Mouse (Mus musculus): ENCODE measurements around the gene Trp53i13. TPM values are rescaled to one million over a fixed set of nuclear protein-coding genes. Genes with fewer than 3 reads are reported as not detected.
A peak's percentile ranks its signal among the peaks of the same experiment; 100 is the strongest.

The Trp53i13 gene
- polyA plus RNA-seq, 1 experiment from 2014 or later, result 5.2 TPM

- WGBS (ENCODE audit: insufficient replicate concordance), result 80% methylated on average over 12 of the region's 12 CpGs
- no peak overlapping the region for H3K4me3 ChIP-seq (replicated peaks)
- H3K9ac ChIP-seq, result no peak overlapping the region
- peaks cover 45% of the 10 kb centered on the region for H3K4me1 ChIP-seq (replicated peaks)
- peak overlapping the region; percentile 41; the same call in 1 of the 2 replicates for H3K27ac ChIP-seq (replicated peaks)
- H3K27me3 ChIP-seq, result 0 out of 2 replicates have a peak, but pooled peaks cover 3% of the 10 kb centered on the region
- no peaks in the 10 kb centered on the region for H3K9me3 ChIP-seq (replicated peaks)
- ATAC-seq (ENCODE audit: insufficient read depth), result no peak
- H3K36me3 ChIP-seq (replicated peaks), result peaks cover 28% of the 10 kb centered on the region
- no peak overlapping the region for H3K4me2 ChIP-seq
These were observed 17.3 kb downstream of the Trp53i13 start for GRCm38 (mm10) chr11:77498261-77499139.

- Histone ChIP-seq H3K4me1 (replicated peaks) (peaks cover 47% of the 10 kb centered on the region), H3K4me2 (no peak overlapping the region)
- ATAC-seq (ENCODE audit: insufficient read depth), result no peak
These were observed 17.9 kb downstream of the Trp53i13 start for GRCm38 (mm10) chr11:77497851-77498250.

GRCm38 (mm10) chr11:77497341-77497756, 18.4 kb downstream of the Trp53i13 start:
- H3K9ac ChIP-seq, result no peak overlapping the region
- 0 out of 2 replicates have a peak overlapping the region, but pooled peaks have one; percentile 29 for H3K27ac ChIP-seq (replicated peaks)
- H3K4me1 ChIP-seq (replicated peaks), result peaks cover 52% of the 10 kb centered on the region
- H3K4me2 ChIP-seq, result no peak overlapping the region
- no peak for ATAC-seq (ENCODE audit: insufficient read depth)
- WGBS (ENCODE audit: insufficient replicate concordance), result 45% methylated on average over 6 of the region's 6 CpGs
- no peaks in the 10 kb centered on the region for H3K9me3 ChIP-seq (replicated peaks)
- peaks cover 19% of the 10 kb centered on the region for H3K36me3 ChIP-seq (replicated peaks)
- 0 out of 2 replicates have a peak, but pooled peaks cover 3% of the 10 kb centered on the region for H3K27me3 ChIP-seq
- no peak overlapping the region for H3K4me3 ChIP-seq (replicated peaks)

More at GRCm38 (mm10) chr11:77497851-77498250, 17.9 kb downstream of the Trp53i13 start:
- H3K4me3 ChIP-seq (replicated peaks), result no peak overlapping the region
- H3K36me3 ChIP-seq (replicated peaks), result peaks cover 23% of the 10 kb centered on the region
- H3K27me3 ChIP-seq, result 0 out of 2 replicates have a peak, but pooled peaks cover 3% of the 10 kb centered on the region
- no peaks in the 10 kb centered on the region for H3K9me3 ChIP-seq (replicated peaks)
- 81% methylated on average over 4 of the region's 4 CpGs for WGBS (ENCODE audit: insufficient replicate concordance)
- no peak overlapping the region for H3K9ac ChIP-seq
- peak overlapping the region; percentile 41; the same call in 1 of the 2 replicates for H3K27ac ChIP-seq (replicated peaks)

- Histone ChIP-seq H3K36me3 (replicated peaks) (peaks cover 13% of the 10 kb centered on the region), H3K27me3 (peaks cover 18% of the 10 kb centered on the region), H3K4me3 (replicated peaks) (no peak overlapping the region), H3K4me2 (no peak overlapping the region), H3K9me3 (replicated peaks) (no peaks in the 10 kb centered on the region), H3K27ac (replicated peaks) (peak overlapping the region; percentile 7; the same call in 1 of the 2 replicates), H3K4me1 (replicated peaks) (peaks cover 70% of the 10 kb centered on the region), H3K9ac (no peak overlapping the region)
- no peak for ATAC-seq (ENCODE audit: insufficient read depth)
These were observed 20.3 kb downstream of the Trp53i13 start for GRCm38 (mm10) chr11:77495507-77495906.

GRCm38 (mm10) chr11:77494782-77495181, 21.0 kb downstream of the Trp53i13 start:
- Histone ChIP-seq H3K9me3 (replicated peaks) (no peaks in the 10 kb centered on the region), H3K36me3 (replicated peaks) (peaks cover 6% of the 10 kb centered on the region), H3K27me3 (peaks cover 25% of the 10 kb centered on the region), H3K9ac (no peak overlapping the region), H3K4me1 (replicated peaks) (peaks cover 78% of the 10 kb centered on the region), H3K4me3 (replicated peaks) (no peak overlapping the region), H3K4me2 (peak overlapping the region; percentile 93), H3K27ac (replicated peaks) (no peak overlapping the region)
- WGBS (ENCODE audit: insufficient replicate concordance), result 74% methylated on average over 6 of the region's 6 CpGs
- no peak for ATAC-seq (ENCODE audit: insufficient read depth)

GRCm38 (mm10) chr11:77494344-77494676, 21.5 kb downstream of the Trp53i13 start:
- Histone ChIP-seq H3K4me3 (replicated peaks) (peak overlapping the region; percentile 80), H3K36me3 (replicated peaks) (0 out of 2 replicates have a peak, but pooled peaks cover 1% of the 10 kb centered on the region), H3K4me2 (peak overlapping the region; percentile 93), H3K4me1 (replicated peaks) (peaks cover 82% of the 10 kb centered on the region), H3K9ac (0 out of 2 replicates have a peak overlapping the region, but pooled peaks have one; percentile 75), H3K9me3 (replicated peaks) (no peaks in the 10 kb centered on the region), H3K27me3 (peaks cover 30% of the 10 kb centered on the region), H3K27ac (replicated peaks) (peak overlapping the region; percentile 78)
- WGBS (ENCODE audit: insufficient replicate concordance), result 13% methylated on average over 4 of the region's 4 CpGs
- ATAC-seq (ENCODE audit: insufficient read depth), result no peak

GRCm38 (mm10) chr11:77493512-77494343, 22.1 kb downstream of the Trp53i13 start, which contains the start of gene Git1:
Gene Git1, plus strand, starts transcription at chr11:77493562.
- Histone ChIP-seq H3K36me3 (replicated peaks) (no peaks in the 10 kb centered on the region), H3K4me1 (replicated peaks) (peaks cover 87% of the 10 kb centered on the region), H3K9ac (peak within 1 kb of the TSS; percentile 75), H3K9me3 (replicated peaks) (no peaks in the 10 kb centered on the region), H3K4me2 (peak within 1 kb of the TSS; percentile 93), H3K27me3 (peaks cover 36% of the 10 kb centered on the region), H3K4me3 (replicated peaks) (peak within 1 kb of the TSS; percentile 80), H3K27ac (replicated peaks) (peak within 1 kb of the TSS; percentile 78)
- peak; percentile 11 for ATAC-seq (ENCODE audit: insufficient read depth)
- WGBS (ENCODE audit: insufficient replicate concordance), result under 1% methylated on average over 72 of the region's 74 CpGs

- H3K4me3 ChIP-seq (replicated peaks), result peak overlapping the region; percentile 80
- H3K9me3 ChIP-seq (replicated peaks), result no peaks in the 10 kb centered on the region
- H3K27ac ChIP-seq (replicated peaks), result peak overlapping the region; percentile 63
- peaks cover 83% of the 10 kb centered on the region for H3K4me1 ChIP-seq (replicated peaks)
- H3K9ac ChIP-seq, result peak overlapping the region; percentile 75
- H3K4me2 ChIP-seq, result peak overlapping the region; percentile 93
- no peaks in the 10 kb centered on the region for H3K36me3 ChIP-seq (replicated peaks)
- peaks cover 44% of the 10 kb centered on the region for H3K27me3 ChIP-seq
- WGBS (ENCODE audit: insufficient replicate concordance), result under 1% methylated on average over 32 of the region's 32 CpGs
- ATAC-seq (ENCODE audit: insufficient read depth), result peak; percentile 82
These were observed 22.9 kb downstream of the Trp53i13 start for GRCm38 (mm10) chr11:77492911-77493332.

- Histone ChIP-seq H3K27me3 (peaks cover 49% of the 10 kb centered on the region), H3K36me3 (replicated peaks) (no peaks in the 10 kb centered on the region), H3K9me3 (replicated peaks) (no peaks in the 10 kb centered on the region), H3K9ac (peak overlapping the region; percentile 75), H3K4me3 (replicated peaks) (peak overlapping the region; percentile 80), H3K4me2 (peak overlapping the region; percentile 93), H3K27ac (replicated peaks) (peak overlapping the region; percentile 63), H3K4me1 (replicated peaks) (peaks cover 79% of the 10 kb centered on the region)
- no peak for ATAC-seq (ENCODE audit: insufficient read depth)
- WGBS (ENCODE audit: insufficient replicate concordance), result under 1% methylated on average over 13 of the region's 18 CpGs
These were observed 23.4 kb downstream of the Trp53i13 start for GRCm38 (mm10) chr11:77492311-77492871.

- Histone ChIP-seq H3K9ac (peak overlapping the region; percentile 50), H3K27me3 (peaks cover 56% of the 10 kb centered on the region), H3K36me3 (replicated peaks) (no peaks in the 10 kb centered on the region), H3K9me3 (replicated peaks) (no peaks in the 10 kb centered on the region), H3K4me3 (replicated peaks) (peak overlapping the region; percentile 80), H3K27ac (replicated peaks) (0 out of 2 replicates have a peak overlapping the region, but pooled peaks have one; percentile 41), H3K4me1 (replicated peaks) (peaks cover 72% of the 10 kb centered on the region), H3K4me2 (peak overlapping the region; percentile 93)
- 0 out of 2 replicates have a peak, but pooled peaks have one; percentile 6 for ATAC-seq (ENCODE audit: insufficient read depth)
- under 1% methylated on average over 23 of the region's 23 CpGs for WGBS (ENCODE audit: insufficient replicate concordance)
These were observed 24.1 kb downstream of the Trp53i13 start for GRCm38 (mm10) chr11:77491502-77492291.

All from liver, embryonic 15.5 days (tissue).